Mouse (Mus musculus): Measurements from ENCODE around the gene Btg2.

GRCm38 (mm10) chr1:134122195-134122594 is 43.3 kb upstream of the Btg2 start:
- 0 out of 2 replicates have a peak, but pooled peaks have one; percentile 14 for TF ChIP-seq CTCF (IDR thresholded peaks at IDR 0.05; ENCODE audit: extremely low read depth, insufficient read depth, low read length)
- TF ChIP-seq POLR2A (IDR thresholded peaks at IDR 0.05; ENCODE audit: extremely low read depth, insufficient read depth, low read length), result no peak
